Mouse (Mus musculus): ENCODE results near the gene Fbxo11. TPM values are rescaled to one million over a fixed set of nuclear protein-coding genes. Genes with fewer than 3 reads are reported as not detected.

The Fbxo11 gene
- polyA plus RNA-seq, 1 experiment from 2014 or later: 30.7 TPM

DNA sequence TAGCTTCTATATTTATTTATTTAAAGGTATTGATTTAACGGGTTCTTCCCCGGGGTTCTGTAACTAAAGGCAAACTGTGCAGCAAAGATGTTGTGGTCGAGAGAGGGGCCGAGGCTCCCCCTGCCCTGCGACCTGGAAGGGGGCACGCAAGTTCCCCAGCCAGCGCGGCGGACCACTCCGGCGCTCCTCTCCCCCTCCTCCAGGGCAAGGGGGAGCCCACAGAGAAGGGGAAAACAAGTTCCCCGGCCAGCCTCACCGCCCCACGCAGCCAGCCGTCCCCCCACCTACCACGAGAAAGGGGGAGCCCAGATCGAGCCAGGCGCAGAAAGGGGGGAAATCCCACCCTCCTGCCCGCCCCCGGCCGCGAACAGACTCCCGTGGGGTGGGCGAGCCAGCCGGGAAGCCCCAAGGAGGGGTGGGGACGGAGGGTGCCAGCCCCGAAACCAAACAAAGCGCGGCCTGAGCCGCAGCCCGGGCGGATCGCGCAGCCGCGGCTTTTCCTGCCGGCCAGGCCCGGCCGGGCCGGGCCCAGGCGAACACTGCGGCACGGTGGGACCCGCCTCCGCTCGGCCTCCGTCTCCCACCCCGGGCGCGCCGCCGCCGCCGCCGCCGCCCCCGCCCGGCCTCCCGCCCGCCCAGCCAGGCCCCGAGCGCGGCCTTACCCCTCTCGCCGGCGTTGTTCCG lies 602 bp downstream of the Fbxo11 start:
- peak overlapping the region; percentile 89 for H3K4me3 ChIP-seq
- peaks cover 34% of the 10 kb centered on the region for H3K4me1 ChIP-seq (replicated peaks)
- H3K27me3 ChIP-seq: no peaks in the 10 kb centered on the region
- no peaks in the 10 kb centered on the region for H3K9me3 ChIP-seq
- peak overlapping the region; percentile 74 for H3K4me2 ChIP-seq
- H3K9ac ChIP-seq: peak overlapping the region; percentile 100
- no peaks in the 10 kb centered on the region for H3K36me3 ChIP-seq
- ATAC-seq (ENCODE audit: low read depth): peak; percentile 12
- H3K27ac ChIP-seq (replicated peaks): peak overlapping the region; percentile 100
- under 1% methylated on average over 58 of the region's 67 CpGs for WGBS

DNA sequence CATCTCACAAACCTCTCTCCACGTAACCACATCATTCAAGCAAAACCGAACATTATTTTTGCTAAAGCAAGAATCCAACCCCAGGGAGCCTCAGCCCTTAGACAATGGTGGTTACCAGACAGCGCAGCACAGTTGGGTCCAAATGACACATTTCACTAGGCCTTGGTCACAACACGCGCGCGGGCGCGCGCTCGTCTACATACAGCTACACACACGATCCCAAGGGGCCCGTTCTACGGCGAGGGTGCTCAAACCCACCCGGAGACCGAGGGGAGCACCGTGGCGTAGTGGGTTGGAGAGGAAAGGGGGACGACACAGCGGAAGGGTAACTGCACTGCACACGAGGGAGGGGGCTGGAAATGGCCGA lies 1.1 kb downstream of the Fbxo11 start:
- H3K9ac ChIP-seq: peak overlapping the region; percentile 100
- H3K36me3 ChIP-seq: no peaks in the 10 kb centered on the region
- no peaks in the 10 kb centered on the region for H3K9me3 ChIP-seq
- H3K27me3 ChIP-seq: no peaks in the 10 kb centered on the region
- peak overlapping the region; percentile 74 for H3K4me2 ChIP-seq
- H3K4me3 ChIP-seq: peak overlapping the region; percentile 89
- H3K4me1 ChIP-seq (replicated peaks): peaks cover 37% of the 10 kb centered on the region
- 0% methylated on average over 23 of the region's 23 CpGs for WGBS
- peak overlapping the region; percentile 100 for H3K27ac ChIP-seq (replicated peaks)
- ATAC-seq (ENCODE audit: low read depth): peak; percentile 13; the same call in 1 of the 2 replicates

DNA sequence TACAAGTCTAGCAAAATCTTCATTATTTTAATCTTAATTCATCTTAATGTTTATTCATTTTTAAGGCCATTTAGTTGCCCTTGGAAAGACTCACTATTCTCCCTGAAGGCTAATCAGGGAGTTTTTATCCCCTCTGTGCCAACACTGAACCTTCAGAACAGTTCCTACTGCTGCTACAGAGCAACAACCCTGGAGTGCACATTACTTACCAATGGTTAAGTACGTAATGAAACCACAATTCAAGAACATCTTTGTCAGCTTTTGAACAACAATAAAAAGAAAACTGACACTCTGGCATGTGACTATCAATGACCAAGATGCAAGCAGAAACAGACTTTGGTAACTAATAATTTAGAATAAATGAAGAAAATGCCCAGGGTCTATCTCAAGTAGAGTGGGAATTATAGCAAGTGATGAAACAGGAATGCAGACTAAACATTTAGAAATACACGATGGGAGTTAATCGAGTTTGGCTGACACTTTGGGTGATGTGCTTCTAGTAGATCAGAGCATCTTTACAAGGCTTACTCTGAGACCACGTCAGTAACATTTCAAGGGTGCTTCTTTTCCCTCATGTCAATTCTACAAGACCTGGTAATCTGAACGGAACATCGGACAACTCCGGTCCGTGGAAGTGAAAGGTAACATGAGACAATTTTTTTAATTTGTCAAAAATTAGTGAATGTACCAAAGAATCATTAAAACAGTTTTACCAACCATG lies 2.1 kb downstream of the Fbxo11 start:
- Histone ChIP-seq H3K27me3 (no peaks in the 10 kb centered on the region), H3K9ac (peak overlapping the region; percentile 100), H3K4me1 (replicated peaks) (peaks cover 46% of the 10 kb centered on the region), H3K9me3 (no peaks in the 10 kb centered on the region), H3K4me2 (peak overlapping the region; percentile 74), H3K36me3 (no peaks in the 10 kb centered on the region), H3K27ac (replicated peaks) (no peak overlapping the region), H3K4me3 (peak overlapping the region; percentile 89)
- WGBS: 39% methylated on average over 8 of the region's 8 CpGs
- ATAC-seq (ENCODE audit: low read depth): no peak

DNA sequence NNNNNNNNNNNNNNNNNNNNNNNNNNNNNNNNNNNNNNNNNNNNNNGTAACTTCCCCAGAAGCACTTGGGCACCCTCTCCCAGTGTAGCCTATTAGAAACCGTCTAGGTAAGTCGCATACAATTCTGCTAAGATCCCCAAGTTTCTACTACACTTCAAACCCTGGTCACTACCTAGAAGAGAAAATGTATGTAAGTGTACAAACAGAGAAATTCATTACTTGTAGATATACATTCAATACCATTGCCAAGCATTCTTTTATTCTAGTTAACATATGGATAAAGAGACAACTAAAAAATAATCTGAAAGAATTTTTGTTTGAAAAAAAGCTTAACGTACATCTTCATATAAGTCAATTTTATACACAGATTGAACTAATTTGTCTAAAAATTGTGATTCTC lies 3.1 kb downstream of the Fbxo11 start:
- Histone ChIP-seq H3K9me3 (no peaks in the 10 kb centered on the region), H3K4me1 (replicated peaks) (peaks cover 47% of the 10 kb centered on the region), H3K36me3 (no peaks in the 10 kb centered on the region), H3K9ac (no peak overlapping the region), H3K4me3 (no peak overlapping the region), H3K4me2 (no peak overlapping the region), H3K27me3 (no peaks in the 10 kb centered on the region), H3K27ac (replicated peaks) (no peak overlapping the region)
- ATAC-seq (ENCODE audit: low read depth): no peak
- WGBS: 85% methylated on average over 3 of the region's 3 CpGs

DNA sequence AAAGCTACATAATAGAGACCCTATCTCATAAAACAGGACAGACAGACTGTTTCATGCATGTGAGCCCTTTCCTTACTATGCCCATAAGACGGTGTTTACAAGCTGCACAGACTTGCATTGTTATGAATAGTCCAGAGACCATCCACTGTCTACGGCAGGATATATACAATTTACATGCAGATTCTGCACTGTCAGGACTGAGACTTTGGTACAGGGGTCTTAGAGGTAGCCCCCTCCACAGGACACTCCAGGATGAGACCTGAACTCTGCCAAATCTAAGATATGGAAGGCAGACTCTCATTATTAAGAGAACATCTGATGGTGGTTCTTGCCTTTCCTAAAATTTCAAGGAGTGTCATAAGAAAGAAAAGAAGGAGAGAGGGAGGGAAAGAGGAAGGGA lies 6.8 kb downstream of the Fbxo11 start:
- no peak overlapping the region for H3K9ac ChIP-seq
- 58% methylated on average over 2 of the region's 2 CpGs for WGBS
- H3K4me1 ChIP-seq (replicated peaks): peaks cover 43% of the 10 kb centered on the region
- H3K9me3 ChIP-seq: no peaks in the 10 kb centered on the region
- no peaks in the 10 kb centered on the region for H3K36me3 ChIP-seq
- H3K4me3 ChIP-seq: no peak overlapping the region
- ATAC-seq (ENCODE audit: low read depth): no peak
- no peak overlapping the region for H3K27ac ChIP-seq (replicated peaks)
- H3K27me3 ChIP-seq: no peaks in the 10 kb centered on the region
- no peak overlapping the region for H3K4me2 ChIP-seq

DNA sequence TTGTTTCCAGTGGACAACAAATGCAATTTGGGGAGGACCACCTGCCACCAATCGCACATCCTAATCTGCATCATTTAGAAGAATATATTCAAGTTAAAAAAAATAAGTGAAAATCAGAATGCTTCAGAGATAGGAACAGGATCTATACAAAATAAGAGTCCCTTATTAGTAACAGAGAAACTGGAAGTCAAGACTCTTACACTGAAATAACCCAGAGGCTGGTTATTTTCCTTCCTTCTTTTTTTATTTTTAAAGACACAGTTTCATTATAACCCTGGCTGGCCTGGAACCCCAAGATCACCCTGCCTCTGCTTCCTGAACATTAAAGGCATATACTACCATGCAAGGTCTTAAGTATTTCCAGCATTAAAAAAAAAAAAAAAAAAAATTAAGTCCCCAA lies 7.2 kb downstream of the Fbxo11 start:
- H3K4me2 ChIP-seq: no peak overlapping the region
- H3K27ac ChIP-seq (replicated peaks): no peak overlapping the region

DNA sequence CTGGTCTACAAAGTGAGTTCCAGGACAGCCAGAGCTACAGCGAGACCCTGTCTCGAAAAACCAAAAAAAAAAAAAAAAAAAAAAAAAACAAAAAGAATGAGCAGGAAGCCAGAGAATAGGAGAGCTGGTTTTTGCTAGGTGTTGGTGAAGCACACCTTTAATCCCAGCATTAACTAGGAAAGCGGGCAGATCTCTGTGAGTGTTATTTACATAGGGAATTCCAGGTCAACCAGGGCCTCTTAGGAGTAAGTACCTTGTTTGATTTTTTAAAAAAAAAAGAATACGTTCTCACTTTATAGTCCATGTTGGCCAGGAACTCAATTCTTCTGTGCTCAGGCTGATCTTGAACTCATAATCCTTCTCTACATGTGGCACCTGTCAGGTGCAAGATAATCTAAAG lies 13.4 kb downstream of the Fbxo11 start:
- ATAC-seq (ENCODE audit: low read depth): no peak
- no peaks in the 10 kb centered on the region for H3K9me3 ChIP-seq
- H3K27me3 ChIP-seq: no peaks in the 10 kb centered on the region
- no peaks in the 10 kb centered on the region for H3K36me3 ChIP-seq
- 0 out of 2 replicates have a peak, but pooled peaks cover 14% of the 10 kb centered on the region for H3K4me1 ChIP-seq (replicated peaks)
- no peak overlapping the region for H3K9ac ChIP-seq
- 89% methylated on average over 4 of the region's 4 CpGs for WGBS
- H3K4me2 ChIP-seq: no peak overlapping the region
- H3K27ac ChIP-seq (replicated peaks): no peak overlapping the region
- no peak overlapping the region for H3K4me3 ChIP-seq

More for the DNA sequence above, 7.2 kb downstream of the Fbxo11 start:
- Histone ChIP-seq H3K27me3 (no peaks in the 10 kb centered on the region), H3K4me3 (no peak overlapping the region), H3K9ac (no peak overlapping the region), H3K36me3 (no peaks in the 10 kb centered on the region), H3K9me3 (no peaks in the 10 kb centered on the region), H3K4me1 (replicated peaks) (peaks cover 39% of the 10 kb centered on the region)
- WGBS: 98% methylated on average over 1 of the region's 1 CpGs
- ATAC-seq (ENCODE audit: low read depth): no peak

DNA sequence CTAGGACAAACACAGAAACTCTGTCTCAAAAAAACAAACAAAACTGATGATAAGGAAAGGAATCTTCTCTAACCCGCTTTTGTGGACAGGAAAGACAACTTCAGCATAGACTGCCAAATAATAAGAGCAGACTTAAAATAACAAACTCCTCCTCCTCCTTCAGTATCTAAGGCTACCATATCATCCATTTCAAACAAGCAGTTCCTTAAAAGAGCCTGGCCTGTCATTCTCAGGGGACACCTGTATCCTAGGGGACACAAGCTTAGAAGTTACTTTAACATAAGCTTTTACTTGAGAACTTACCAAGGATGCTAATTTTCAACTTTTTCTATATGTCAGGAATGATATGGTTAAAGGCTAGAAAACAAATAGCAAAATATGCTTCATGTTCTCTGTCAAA lies 14.2 kb downstream of the Fbxo11 start:
- 89% methylated on average over 1 of the region's 1 CpGs for WGBS
- Histone ChIP-seq H3K9ac (no peak overlapping the region), H3K9me3 (no peaks in the 10 kb centered on the region), H3K27ac (replicated peaks) (no peak overlapping the region), H3K36me3 (no peaks in the 10 kb centered on the region), H3K27me3 (no peaks in the 10 kb centered on the region), H3K4me2 (no peak overlapping the region), H3K4me1 (replicated peaks) (peaks cover 18% of the 10 kb centered on the region; the same call in 1 of the 2 replicates), H3K4me3 (no peak overlapping the region)
- ATAC-seq (ENCODE audit: low read depth): no peak

DNA sequence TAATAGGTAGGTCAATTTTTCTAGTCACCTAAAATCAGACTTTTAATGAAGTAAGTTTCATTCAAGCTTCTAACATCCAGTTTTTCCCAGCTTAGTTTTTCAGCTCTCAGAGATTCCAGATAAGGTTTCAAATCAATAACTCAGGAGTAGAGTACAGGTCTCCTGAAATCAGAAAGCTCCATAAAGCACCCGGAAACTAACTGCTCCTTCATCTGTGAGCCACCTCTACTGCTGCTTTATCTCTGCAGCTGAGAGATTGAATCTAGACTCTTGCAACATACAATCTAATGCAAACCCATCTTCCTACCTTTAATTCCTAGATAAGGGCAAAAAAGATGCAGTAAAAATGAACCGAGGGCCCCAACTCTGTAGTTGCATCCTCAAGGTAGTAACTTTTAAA lies 14.8 kb downstream of the Fbxo11 start:
- Histone ChIP-seq H3K4me2 (no peak overlapping the region), H3K27me3 (no peaks in the 10 kb centered on the region), H3K4me3 (no peak overlapping the region), H3K36me3 (no peaks in the 10 kb centered on the region), H3K27ac (replicated peaks) (no peak overlapping the region), H3K4me1 (replicated peaks) (peaks cover 22% of the 10 kb centered on the region), H3K9me3 (no peaks in the 10 kb centered on the region), H3K9ac (no peak overlapping the region)
- 93% methylated on average over 2 of the region's 2 CpGs for WGBS
- ATAC-seq (ENCODE audit: low read depth): no peak

DNA sequence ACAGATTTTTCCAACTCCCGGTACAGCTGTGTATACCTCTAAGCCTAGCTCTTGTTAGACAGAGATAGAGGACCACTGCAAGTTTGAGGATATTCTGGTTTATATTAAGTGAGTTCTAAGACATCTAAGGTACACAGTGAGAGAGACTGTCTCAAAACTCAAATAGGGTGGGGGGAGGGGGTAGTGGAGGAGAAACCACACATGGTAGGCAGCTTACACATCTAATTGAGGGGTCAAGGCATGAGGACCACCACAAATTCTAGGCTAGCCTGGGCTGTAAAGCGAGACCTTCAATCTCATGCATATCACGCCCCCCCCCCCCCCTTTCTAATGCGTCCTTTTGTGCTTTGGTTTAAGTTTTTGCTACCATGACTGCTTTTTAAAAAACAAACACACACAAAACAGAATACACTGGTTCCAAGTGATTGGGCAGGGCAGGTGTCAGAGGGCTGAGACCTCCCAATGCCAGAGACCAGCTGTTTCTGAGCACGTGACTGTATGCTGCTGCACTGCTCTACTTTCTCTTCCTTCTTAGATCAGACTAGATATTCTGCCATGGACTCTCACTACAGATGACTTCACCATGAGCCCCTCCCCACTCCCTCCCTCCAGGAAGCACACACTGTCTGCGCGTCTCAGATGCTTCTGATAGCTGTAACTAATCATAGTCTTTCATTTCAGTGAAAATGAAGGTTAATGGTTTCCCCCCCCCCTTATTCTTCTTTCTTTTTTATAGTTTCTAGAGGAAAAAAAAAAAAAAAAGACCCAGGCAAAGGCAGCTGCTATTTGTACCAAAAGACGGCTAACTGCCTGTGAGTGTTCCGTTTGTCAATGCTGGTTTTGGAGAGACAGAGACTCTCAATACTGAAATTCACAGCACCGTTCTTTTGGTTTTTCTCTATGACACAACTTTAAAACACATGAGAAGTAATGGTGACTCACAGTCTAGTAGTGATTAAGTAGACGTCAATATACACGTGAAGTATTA lies 22.7 kb downstream of the Fbxo11 start:
- ATAC-seq (ENCODE audit: low read depth): peak; percentile 76
- no peaks in the 10 kb centered on the region for H3K27me3 ChIP-seq
- no peak overlapping the region for H3K9ac ChIP-seq
- H3K4me2 ChIP-seq: no peak overlapping the region
- H3K9me3 ChIP-seq: no peaks in the 10 kb centered on the region
- WGBS: 45% methylated on average over 12 of the region's 12 CpGs
- no peaks in the 10 kb centered on the region for H3K36me3 ChIP-seq
- no peak overlapping the region for H3K4me3 ChIP-seq
- H3K27ac ChIP-seq (replicated peaks): no peak overlapping the region
- H3K4me1 ChIP-seq (replicated peaks): peaks cover 35% of the 10 kb centered on the region

DNA sequence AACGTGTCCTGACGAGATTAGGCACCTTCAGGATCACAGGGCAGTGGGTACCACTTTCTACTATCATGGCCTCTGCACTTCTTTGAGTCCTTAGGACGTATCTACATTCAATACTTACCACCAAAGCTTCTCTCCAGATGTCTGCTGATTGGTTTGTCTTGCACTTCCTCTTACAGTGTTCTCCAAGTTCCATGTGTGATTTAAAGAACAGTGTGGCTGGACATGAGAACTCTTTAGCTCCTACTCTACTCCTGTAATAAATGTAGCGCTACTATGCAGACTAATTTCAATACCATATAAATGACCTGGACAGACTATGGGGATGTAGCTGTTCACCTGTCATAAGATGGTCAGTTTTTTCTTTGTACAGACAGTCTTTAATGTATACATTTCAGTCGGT lies 24.3 kb downstream of the Fbxo11 start:
- H3K4me1 ChIP-seq (replicated peaks): peaks cover 23% of the 10 kb centered on the region
- no peak overlapping the region for H3K4me2 ChIP-seq
- 92% methylated on average over 5 of the region's 5 CpGs for WGBS
- no peak overlapping the region for H3K4me3 ChIP-seq
- no peak for ATAC-seq (ENCODE audit: low read depth)
- no peaks in the 10 kb centered on the region for H3K36me3 ChIP-seq
- no peak overlapping the region for H3K9ac ChIP-seq
- no peak overlapping the region for H3K27ac ChIP-seq (replicated peaks)
- H3K27me3 ChIP-seq: no peaks in the 10 kb centered on the region
- no peaks in the 10 kb centered on the region for H3K9me3 ChIP-seq

DNA sequence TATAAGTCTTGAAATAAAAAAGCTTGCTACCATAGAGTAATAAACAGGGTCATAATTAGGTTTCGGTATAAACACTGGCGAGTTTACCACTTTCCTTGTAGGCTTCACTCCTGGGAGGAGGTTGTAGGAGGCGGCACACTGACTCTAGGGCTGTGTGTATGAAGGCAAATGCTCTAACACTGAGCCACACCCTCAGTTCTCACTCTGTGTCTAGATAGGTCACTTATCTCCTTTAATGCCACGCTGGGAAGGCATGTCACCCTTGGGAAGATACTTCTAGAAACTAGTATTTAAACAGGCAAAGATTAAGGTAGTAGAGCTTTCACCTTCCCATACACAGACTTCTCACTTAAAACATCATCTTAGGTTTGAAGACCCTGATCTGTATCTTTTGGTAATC lies 30.7 kb downstream of the Fbxo11 start:
- H3K4me2 ChIP-seq: no peak overlapping the region
- WGBS: 87% methylated on average over 4 of the region's 4 CpGs
- no peaks in the 10 kb centered on the region for H3K9me3 ChIP-seq
- no peak for ATAC-seq (ENCODE audit: low read depth)
- peaks cover 20% of the 10 kb centered on the region for H3K4me1 ChIP-seq (replicated peaks)
- H3K27me3 ChIP-seq: no peaks in the 10 kb centered on the region
- no peak overlapping the region for H3K9ac ChIP-seq
- no peak overlapping the region for H3K4me3 ChIP-seq
- no peaks in the 10 kb centered on the region for H3K36me3 ChIP-seq
- no peak overlapping the region for H3K27ac ChIP-seq (replicated peaks)
